Mouse (Mus musculus): ENCODE measurements at regions not wholly inside any gene's neighbourhood (a gene's known extent, or its start where the extent isn't known, plus 50 kb on each side); places are given as distances from the start of the nearest gene placed in this dataset.

DNA sequence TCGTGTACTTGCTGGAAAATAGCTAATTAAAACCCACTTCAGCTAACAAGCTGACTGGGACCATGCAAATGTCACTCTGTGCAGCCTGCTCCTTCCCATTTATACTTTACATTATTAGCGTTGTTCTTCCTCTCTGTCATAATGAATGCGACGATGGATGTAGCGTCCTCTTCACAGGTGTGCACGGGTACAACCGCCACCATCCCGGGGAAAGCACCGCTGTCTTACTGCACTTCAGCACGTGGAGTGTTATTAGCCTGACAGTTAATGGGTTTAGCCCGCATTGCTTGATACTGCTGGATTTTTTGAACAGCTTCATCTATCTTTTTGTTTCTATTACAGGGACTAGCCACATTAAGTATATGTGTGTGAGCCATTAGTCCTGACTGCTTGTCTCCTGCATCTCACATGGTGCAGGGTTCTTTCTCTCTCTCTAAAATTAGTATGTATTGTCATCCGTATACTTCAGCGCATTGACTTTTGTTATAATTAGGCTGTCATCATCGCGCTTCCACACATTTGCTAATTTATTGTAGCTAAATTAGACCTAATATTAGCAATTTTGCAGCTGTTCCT is 383.0 kb downstream of the Rnf144b start:
- Histone ChIP-seq H3K4me3 (ENCODE audit: low read depth, low read length) (no peak overlapping the region), H3K9me3 (ENCODE audit: control insufficient read depth, low read length) (no peaks in the 10 kb centered on the region), H3K4me2 (ENCODE audit: low read depth, low read length) (no peak overlapping the region), H3K27ac (ENCODE audit: low read depth, low read length) (no peak overlapping the region), H3K27me3 (ENCODE audit: control insufficient read depth, insufficient read depth, low read length) (no peaks in the 10 kb centered on the region), H3K4me1 (ENCODE audit: control insufficient read depth, insufficient read depth, low read length) (no peaks in the 10 kb centered on the region), H3K9ac (replicated peaks; ENCODE audit: low read depth, low read length) (no peak overlapping the region), H3K36me3 (ENCODE audit: control insufficient read depth, insufficient read depth, low read length) (no peaks in the 10 kb centered on the region)
- no peak for ATAC-seq (ENCODE audit: low read depth)
- 68% methylated on average over 15 of the region's 15 CpGs for WGBS

- H3K9me3 ChIP-seq (ENCODE audit: control insufficient read depth, low read length), result no peaks in the 10 kb centered on the region
- H3K4me3 ChIP-seq (ENCODE audit: low read depth, low read length), result no peak overlapping the region
- no peak overlapping the region for H3K4me2 ChIP-seq (ENCODE audit: low read depth, low read length)
- H3K36me3 ChIP-seq (ENCODE audit: control insufficient read depth, insufficient read depth, low read length), result no peaks in the 10 kb centered on the region
- ATAC-seq (ENCODE audit: low read depth), result no peak
- H3K4me1 ChIP-seq (ENCODE audit: control insufficient read depth, insufficient read depth, low read length), result no peaks in the 10 kb centered on the region
- no peak overlapping the region for H3K27ac ChIP-seq (ENCODE audit: low read depth, low read length)
- H3K9ac ChIP-seq (replicated peaks; ENCODE audit: low read depth, low read length), result no peak overlapping the region
- WGBS, result 100% methylated on average over 1 of the region's 1 CpGs
- no peaks in the 10 kb centered on the region for H3K27me3 ChIP-seq (ENCODE audit: control insufficient read depth, insufficient read depth, low read length)
Observed at GRCm38 (mm10) chr13:47532935-47533334, 410.5 kb downstream of the Rnf144b start.

DNA sequence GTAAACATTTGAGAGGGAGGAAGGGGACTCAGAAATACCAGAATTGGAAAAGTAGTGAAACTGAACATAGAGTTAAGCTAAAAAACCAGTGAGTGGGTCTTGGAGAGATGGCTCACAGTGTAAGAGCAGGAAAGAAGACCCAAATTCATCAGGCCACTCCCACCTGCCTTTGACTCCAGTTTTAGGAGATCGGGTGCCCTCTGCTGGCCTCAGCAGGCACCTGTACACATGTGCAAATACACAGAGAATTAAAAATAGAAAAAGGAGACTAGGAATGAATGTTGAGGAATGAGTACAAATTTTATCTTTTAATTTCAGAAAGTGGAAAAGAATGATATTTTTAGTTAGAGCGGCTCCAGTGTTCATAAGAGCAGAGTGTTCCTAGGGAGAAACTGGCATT is 414.7 kb downstream of the Rnf144b start:
- Histone ChIP-seq H3K4me2 (ENCODE audit: low read depth, low read length) (no peak overlapping the region), H3K36me3 (ENCODE audit: control insufficient read depth, insufficient read depth, low read length) (no peaks in the 10 kb centered on the region), H3K4me3 (ENCODE audit: low read depth, low read length) (no peak overlapping the region), H3K27me3 (ENCODE audit: control insufficient read depth, insufficient read depth, low read length) (no peaks in the 10 kb centered on the region), H3K4me1 (ENCODE audit: control insufficient read depth, insufficient read depth, low read length) (no peaks in the 10 kb centered on the region), H3K27ac (ENCODE audit: low read depth, low read length) (no peak overlapping the region), H3K9me3 (ENCODE audit: control insufficient read depth, low read length) (no peaks in the 10 kb centered on the region), H3K9ac (replicated peaks; ENCODE audit: low read depth, low read length) (no peak overlapping the region)
- WGBS, result 94% methylated on average over 2 of the region's 2 CpGs
- no peak for ATAC-seq (ENCODE audit: low read depth)

- H3K27me3 ChIP-seq (ENCODE audit: control insufficient read depth, insufficient read depth, low read length), result no peaks in the 10 kb centered on the region
- 56% methylated on average over 6 of the region's 6 CpGs for WGBS
- no peaks in the 10 kb centered on the region for H3K9me3 ChIP-seq (ENCODE audit: control insufficient read depth, low read length)
- H3K4me3 ChIP-seq (ENCODE audit: low read depth, low read length), result no peak overlapping the region
- H3K4me1 ChIP-seq (ENCODE audit: control insufficient read depth, insufficient read depth, low read length), result no peaks in the 10 kb centered on the region
- H3K4me2 ChIP-seq (ENCODE audit: low read depth, low read length), result no peak overlapping the region
- H3K9ac ChIP-seq (replicated peaks; ENCODE audit: low read depth, low read length), result no peak overlapping the region
- no peak overlapping the region for H3K27ac ChIP-seq (ENCODE audit: low read depth, low read length)
- no peaks in the 10 kb centered on the region for H3K36me3 ChIP-seq (ENCODE audit: control insufficient read depth, insufficient read depth, low read length)
- ATAC-seq (ENCODE audit: low read depth), result no peak
Observed at GRCm38 (mm10) chr13:47549626-47550025, 427.2 kb downstream of the Rnf144b start.

DNA sequence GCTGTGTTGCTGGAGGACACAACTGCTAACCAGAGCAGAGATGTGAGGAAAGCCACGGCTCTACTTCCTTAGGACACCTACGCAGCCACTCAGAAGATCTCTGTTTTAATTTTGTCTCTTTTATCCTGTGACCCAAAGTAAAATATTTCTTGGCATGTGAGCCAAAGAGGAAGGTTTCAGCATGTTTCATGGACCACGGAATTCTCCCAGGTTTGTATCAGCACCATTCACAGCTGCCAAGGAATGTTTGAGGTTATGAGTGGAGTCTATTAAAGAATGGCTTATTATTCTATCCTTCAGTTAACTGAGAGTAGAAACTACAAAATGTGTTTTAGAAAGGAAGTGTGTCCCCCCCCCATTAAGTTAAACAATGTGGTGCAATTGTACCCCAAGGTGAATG is 429.8 kb downstream of the Rnf144b start:
- Histone ChIP-seq H3K27me3 (ENCODE audit: control insufficient read depth, insufficient read depth, low read length) (no peaks in the 10 kb centered on the region), H3K9me3 (ENCODE audit: control insufficient read depth, low read length) (no peaks in the 10 kb centered on the region), H3K27ac (ENCODE audit: low read depth, low read length) (no peak overlapping the region), H3K9ac (replicated peaks; ENCODE audit: low read depth, low read length) (no peak overlapping the region), H3K4me3 (ENCODE audit: low read depth, low read length) (no peak overlapping the region), H3K4me1 (ENCODE audit: control insufficient read depth, insufficient read depth, low read length) (no peaks in the 10 kb centered on the region), H3K4me2 (ENCODE audit: low read depth, low read length) (no peak overlapping the region), H3K36me3 (ENCODE audit: control insufficient read depth, insufficient read depth, low read length) (no peaks in the 10 kb centered on the region)
- WGBS, result 97% methylated on average over 3 of the region's 3 CpGs
- no peak for ATAC-seq (ENCODE audit: low read depth)

- Histone ChIP-seq H3K36me3 (ENCODE audit: control insufficient read depth, insufficient read depth, low read length) (no peaks in the 10 kb centered on the region), H3K4me2 (ENCODE audit: low read depth, low read length) (no peak overlapping the region)
Observed at GRCm38 (mm10) chr13:47554198-47554597, 431.7 kb downstream of the Rnf144b start.

GRCm38 (mm10) chr13:47557196-47557974 is 434.9 kb downstream of the Rnf144b start:
- no peak for ATAC-seq (ENCODE audit: low read depth)
- Histone ChIP-seq H3K4me2 (ENCODE audit: low read depth, low read length) (no peak overlapping the region), H3K4me1 (ENCODE audit: control insufficient read depth, insufficient read depth, low read length) (no peaks in the 10 kb centered on the region), H3K27ac (ENCODE audit: low read depth, low read length) (no peak overlapping the region), H3K36me3 (ENCODE audit: control insufficient read depth, insufficient read depth, low read length) (no peaks in the 10 kb centered on the region), H3K9me3 (ENCODE audit: control insufficient read depth, low read length) (no peaks in the 10 kb centered on the region), H3K4me3 (ENCODE audit: low read depth, low read length) (no peak overlapping the region), H3K27me3 (ENCODE audit: control insufficient read depth, insufficient read depth, low read length) (no peaks in the 10 kb centered on the region), H3K9ac (replicated peaks; ENCODE audit: low read depth, low read length) (no peak overlapping the region)
- WGBS, result 91% methylated on average over 7 of the region's 7 CpGs

More at GRCm38 (mm10) chr13:47554198-47554597, 431.7 kb downstream of the Rnf144b start:
- Histone ChIP-seq H3K9me3 (ENCODE audit: control insufficient read depth, low read length) (no peaks in the 10 kb centered on the region), H3K9ac (replicated peaks; ENCODE audit: low read depth, low read length) (no peak overlapping the region), H3K4me3 (ENCODE audit: low read depth, low read length) (no peak overlapping the region), H3K27ac (ENCODE audit: low read depth, low read length) (no peak overlapping the region), H3K4me1 (ENCODE audit: control insufficient read depth, insufficient read depth, low read length) (no peaks in the 10 kb centered on the region), H3K27me3 (ENCODE audit: control insufficient read depth, insufficient read depth, low read length) (no peaks in the 10 kb centered on the region)
- 85% methylated on average over 1 of the region's 1 CpGs for WGBS
- ATAC-seq (ENCODE audit: low read depth), result no peak

DNA sequence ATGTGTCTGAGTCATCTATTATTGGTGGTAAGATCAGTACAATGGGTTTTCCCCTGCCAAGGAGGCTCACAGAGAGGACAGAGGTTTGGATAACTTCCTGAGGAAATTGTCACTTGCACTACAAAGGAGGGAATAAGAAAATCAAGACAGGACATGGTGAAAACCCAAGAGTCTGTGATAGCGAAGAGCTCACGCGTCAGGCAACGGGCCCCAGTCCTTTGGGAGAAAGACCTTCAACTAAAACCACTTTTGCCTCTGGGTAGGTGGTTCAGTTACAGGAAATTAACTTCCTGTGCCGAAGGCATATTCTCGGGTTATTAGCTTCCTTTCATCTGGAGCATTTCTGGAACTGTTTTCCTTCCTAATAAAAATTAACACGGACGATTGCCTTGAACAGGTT is 440.4 kb downstream of the Rnf144b start:
- H3K9me3 ChIP-seq (ENCODE audit: control insufficient read depth, low read length), result no peaks in the 10 kb centered on the region
- no peaks in the 10 kb centered on the region for H3K27me3 ChIP-seq (ENCODE audit: control insufficient read depth, insufficient read depth, low read length)
- 64% methylated on average over 8 of the region's 8 CpGs for WGBS
- H3K4me2 ChIP-seq (ENCODE audit: low read depth, low read length), result no peak overlapping the region
- H3K9ac ChIP-seq (replicated peaks; ENCODE audit: low read depth, low read length), result no peak overlapping the region
- no peak overlapping the region for H3K4me3 ChIP-seq (ENCODE audit: low read depth, low read length)
- no peaks in the 10 kb centered on the region for H3K4me1 ChIP-seq (ENCODE audit: control insufficient read depth, insufficient read depth, low read length)
- no peak overlapping the region for H3K27ac ChIP-seq (ENCODE audit: low read depth, low read length)
- H3K36me3 ChIP-seq (ENCODE audit: control insufficient read depth, insufficient read depth, low read length), result no peaks in the 10 kb centered on the region
- ATAC-seq (ENCODE audit: low read depth), result no peak

DNA sequence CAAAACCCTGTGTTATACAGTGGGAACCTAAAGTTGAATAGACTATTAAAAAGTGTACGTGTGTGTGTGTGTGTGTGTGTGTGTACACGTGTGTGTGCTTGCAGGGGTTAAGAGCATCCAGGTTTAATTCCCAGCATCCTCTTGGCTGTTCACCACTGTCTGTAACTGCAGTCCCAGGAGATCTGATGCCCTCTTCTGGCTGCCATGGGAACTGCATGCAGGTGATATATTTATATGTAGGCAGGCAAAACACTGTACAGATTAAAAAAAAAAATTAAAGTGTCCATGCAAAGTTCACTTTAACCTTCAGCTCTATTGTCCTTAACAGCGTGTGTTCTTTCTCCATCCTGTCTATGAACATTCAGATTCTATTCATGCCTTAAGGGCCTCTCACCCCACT is 454.1 kb downstream of the Rnf144b start:
- Histone ChIP-seq H3K36me3 (ENCODE audit: control insufficient read depth, insufficient read depth, low read length) (no peaks in the 10 kb centered on the region), H3K4me3 (ENCODE audit: low read depth, low read length) (no peak overlapping the region), H3K9ac (replicated peaks; ENCODE audit: low read depth, low read length) (no peak overlapping the region), H3K27ac (ENCODE audit: low read depth, low read length) (no peak overlapping the region), H3K27me3 (ENCODE audit: control insufficient read depth, insufficient read depth, low read length) (no peaks in the 10 kb centered on the region), H3K9me3 (ENCODE audit: control insufficient read depth, low read length) (no peaks in the 10 kb centered on the region), H3K4me1 (ENCODE audit: control insufficient read depth, insufficient read depth, low read length) (no peaks in the 10 kb centered on the region), H3K4me2 (ENCODE audit: low read depth, low read length) (no peak overlapping the region)
- WGBS, result 70% methylated on average over 3 of the region's 3 CpGs
- no peak for ATAC-seq (ENCODE audit: low read depth)

All from neural tube, embryonic 14.5 days (tissue).